Mouse (Mus musculus): ENCODE measurements around the gene Syne1. TPM values are rescaled to one million over a fixed set of nuclear protein-coding genes. Genes with fewer than 3 reads are reported as not detected.

Syne1 gene
- polyA plus RNA-seq, 1 experiment from 2014 or later = 3.6 TPM

DNA sequence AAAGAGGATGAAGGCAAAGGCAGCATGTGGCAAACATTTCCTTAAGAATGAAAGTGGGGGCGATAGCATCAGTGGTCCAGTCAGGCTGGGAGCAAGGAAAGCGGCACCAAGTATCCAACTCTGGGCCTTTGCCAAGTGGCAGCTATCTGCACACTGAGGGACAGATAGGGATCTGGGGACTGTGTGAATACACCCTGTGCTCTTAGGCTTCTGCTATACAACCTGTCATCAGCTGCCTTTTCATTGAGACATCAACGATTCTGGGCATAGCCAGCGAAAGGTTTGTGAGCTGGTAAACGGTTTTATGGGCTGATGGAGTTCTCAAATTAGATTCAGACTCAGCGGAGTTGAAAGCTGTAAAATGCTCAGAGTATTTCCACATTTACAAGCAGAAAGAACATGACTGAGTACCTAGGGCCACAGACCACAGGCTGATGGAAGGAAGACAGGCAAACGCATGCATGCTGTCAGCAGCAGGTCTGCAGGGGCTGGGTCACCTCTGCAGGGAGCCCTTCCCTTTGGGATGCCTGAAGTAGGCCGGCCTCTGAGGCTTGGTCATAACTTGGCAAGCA is 542.4 kb downstream of the Syne1 start:
- Histone ChIP-seq H3K4me2 (replicated peaks; ENCODE audit: low read depth) (no peak overlapping the region), H3K4me3 (ENCODE audit: low read depth, low read length) (no peak overlapping the region), H3K9me3 (ENCODE audit: control insufficient read depth, low read length) (no peaks in the 10 kb centered on the region), H3K27ac (replicated peaks) (no peak overlapping the region), H3K27me3 (ENCODE audit: control insufficient read depth, insufficient read depth, low read length) (no peaks in the 10 kb centered on the region), H3K4me1 (replicated peaks; ENCODE audit: control insufficient read depth, insufficient read depth) (no peaks in the 10 kb centered on the region), H3K9ac (ENCODE audit: low read length) (no peak overlapping the region), H3K36me3 (ENCODE audit: control insufficient read depth, insufficient read depth, low read length) (no peaks in the 10 kb centered on the region)
- TF ChIP-seq CTCF (IDR thresholded peaks at IDR 0.05; ENCODE audit: low read depth) = no peak
- TF ChIP-seq EP300 (optimal IDR thresholded peaks at IDR 0.05) = no peak
- ATAC-seq (ENCODE audit: low FRiP score, low TSS enrichment) = no peak
- DNase-seq (ENCODE audit: low spot score) = no peak
- WGBS = 79% methylated on average over 8 of the region's 8 CpGs

DNA sequence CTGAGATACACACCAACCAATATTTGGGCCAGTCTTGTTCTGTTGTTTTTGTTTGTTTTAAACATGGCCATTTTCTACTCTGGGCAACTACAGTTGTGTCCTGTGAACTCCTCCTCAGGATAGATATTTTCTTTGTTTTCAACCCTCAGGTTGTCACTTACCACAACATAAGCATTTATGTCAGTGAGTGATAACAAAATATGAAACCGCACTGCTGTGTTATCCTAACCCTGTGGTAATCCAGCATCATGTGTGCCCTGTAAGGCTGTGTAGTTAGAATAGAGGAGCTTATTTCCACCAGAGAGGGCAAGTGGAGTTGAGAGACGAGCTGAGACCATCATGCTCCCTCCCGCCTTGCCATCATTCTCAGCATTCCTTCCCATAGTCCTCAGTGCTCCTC is 554.7 kb downstream of the Syne1 start:
- no peak overlapping the region for H3K27ac ChIP-seq (replicated peaks)
- ATAC-seq (ENCODE audit: low FRiP score, low TSS enrichment) (no peak), DNase-seq (ENCODE audit: low spot score) (no peak)
- H3K4me3 ChIP-seq (ENCODE audit: low read depth, low read length) = no peak overlapping the region
- no peaks in the 10 kb centered on the region for H3K36me3 ChIP-seq (ENCODE audit: control insufficient read depth, insufficient read depth, low read length)
- 83% methylated on average over 3 of the region's 3 CpGs for WGBS
- TF ChIP-seq CTCF (IDR thresholded peaks at IDR 0.05; ENCODE audit: low read depth) (no peak), EP300 (optimal IDR thresholded peaks at IDR 0.05) (no peak)
- no peaks in the 10 kb centered on the region for H3K9me3 ChIP-seq (ENCODE audit: control insufficient read depth, low read length)
- no peaks in the 10 kb centered on the region for H3K27me3 ChIP-seq (ENCODE audit: control insufficient read depth, insufficient read depth, low read length)
- no peaks in the 10 kb centered on the region for H3K4me1 ChIP-seq (replicated peaks; ENCODE audit: control insufficient read depth, insufficient read depth)
- H3K9ac ChIP-seq (ENCODE audit: low read length) = no peak overlapping the region
- H3K4me2 ChIP-seq (replicated peaks; ENCODE audit: low read depth) = no peak overlapping the region

DNA sequence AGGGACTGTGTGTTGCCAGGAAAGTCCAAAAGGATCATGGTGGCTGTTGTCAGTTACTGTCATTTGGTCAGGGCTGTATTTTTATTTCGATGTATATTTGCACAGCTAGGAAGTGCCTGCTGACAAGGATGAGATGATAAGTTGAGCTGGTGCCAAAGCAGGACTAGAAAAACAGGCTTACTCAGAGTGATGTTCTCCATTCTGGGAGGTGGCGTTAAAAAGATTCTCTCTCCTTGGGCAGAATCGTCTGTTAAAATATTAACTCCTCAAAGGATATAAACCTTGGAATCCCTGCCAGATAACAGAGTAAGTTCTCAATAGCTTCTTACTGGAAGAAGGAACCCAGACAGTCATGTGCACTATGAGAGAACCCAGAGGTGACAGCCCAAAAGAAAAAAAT is 557.5 kb downstream of the Syne1 start:
- Histone ChIP-seq H3K4me1 (replicated peaks; ENCODE audit: control insufficient read depth, insufficient read depth) (no peaks in the 10 kb centered on the region), H3K9ac (ENCODE audit: low read length) (no peak overlapping the region), H3K36me3 (ENCODE audit: control insufficient read depth, insufficient read depth, low read length) (no peaks in the 10 kb centered on the region), H3K27me3 (ENCODE audit: control insufficient read depth, insufficient read depth, low read length) (no peaks in the 10 kb centered on the region), H3K9me3 (ENCODE audit: control insufficient read depth, low read length) (no peaks in the 10 kb centered on the region), H3K27ac (replicated peaks) (no peak overlapping the region), H3K4me3 (ENCODE audit: low read depth, low read length) (no peak overlapping the region), H3K4me2 (replicated peaks; ENCODE audit: low read depth) (no peak overlapping the region)
- DNase-seq (ENCODE audit: low spot score) (no peak), ATAC-seq (ENCODE audit: low FRiP score, low TSS enrichment) (no peak)
- TF ChIP-seq EP300 (optimal IDR thresholded peaks at IDR 0.05) = no peak
- TF ChIP-seq CTCF (IDR thresholded peaks at IDR 0.05; ENCODE audit: low read depth) = no peak
- WGBS = 45% methylated on average over 3 of the region's 3 CpGs

DNA sequence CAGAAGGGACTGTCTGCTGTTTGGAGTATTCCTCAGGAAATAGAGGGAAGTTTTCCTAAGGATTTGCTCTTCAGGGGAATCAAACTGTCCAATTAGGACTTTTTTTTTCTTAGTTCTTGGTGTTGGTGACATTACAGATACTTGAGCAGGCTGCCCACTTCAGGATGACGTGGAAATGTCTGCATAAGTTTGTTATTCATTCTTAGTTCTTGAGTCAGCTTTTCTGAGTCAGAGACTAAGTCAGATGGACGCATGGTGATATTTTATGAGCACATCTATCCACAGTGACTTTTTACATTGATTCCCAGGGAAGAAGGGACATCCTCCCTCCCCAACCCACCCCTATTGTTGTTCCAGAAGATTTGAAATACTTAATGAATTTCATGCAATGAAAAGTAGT is 567.4 kb downstream of the Syne1 start:
- 61% methylated on average over 2 of the region's 2 CpGs for WGBS
- Histone ChIP-seq H3K27ac (replicated peaks) (no peak overlapping the region), H3K4me1 (replicated peaks; ENCODE audit: control insufficient read depth, insufficient read depth) (no peaks in the 10 kb centered on the region), H3K27me3 (ENCODE audit: control insufficient read depth, insufficient read depth, low read length) (no peaks in the 10 kb centered on the region), H3K36me3 (ENCODE audit: control insufficient read depth, insufficient read depth, low read length) (no peaks in the 10 kb centered on the region), H3K4me3 (ENCODE audit: low read depth, low read length) (no peak overlapping the region), H3K4me2 (replicated peaks; ENCODE audit: low read depth) (no peak overlapping the region), H3K9me3 (ENCODE audit: control insufficient read depth, low read length) (no peaks in the 10 kb centered on the region), H3K9ac (ENCODE audit: low read length) (no peak overlapping the region)
- TF ChIP-seq EP300 (optimal IDR thresholded peaks at IDR 0.05) (no peak), CTCF (IDR thresholded peaks at IDR 0.05; ENCODE audit: low read depth) (no peak)
- no peak for ATAC-seq (ENCODE audit: low FRiP score, low TSS enrichment)
- no peak for DNase-seq (ENCODE audit: low spot score)

DNA sequence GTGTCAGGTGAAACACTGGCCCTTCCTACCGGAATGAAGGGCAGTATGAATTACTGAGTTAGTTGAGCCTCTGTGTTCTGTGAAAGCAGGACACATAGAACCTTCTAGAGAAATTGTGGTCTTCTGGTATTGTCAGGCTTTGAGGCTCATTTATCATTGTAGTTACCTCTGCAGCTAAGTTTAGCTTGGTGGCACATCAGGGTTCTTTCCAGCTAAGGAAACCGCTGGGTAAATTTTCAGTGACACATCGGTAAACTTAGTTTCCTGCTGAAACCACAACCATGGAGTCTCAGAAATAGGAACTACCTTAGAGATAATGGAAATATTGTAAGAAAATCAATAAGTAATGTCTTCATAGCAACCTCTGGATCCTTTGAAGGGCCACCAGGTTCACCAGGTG is 573.9 kb downstream of the Syne1 start:
- no peak for DNase-seq (ENCODE audit: low spot score)
- Histone ChIP-seq H3K27ac (replicated peaks) (no peak overlapping the region), H3K27me3 (ENCODE audit: control insufficient read depth, insufficient read depth, low read length) (no peaks in the 10 kb centered on the region), H3K9me3 (ENCODE audit: control insufficient read depth, low read length) (no peaks in the 10 kb centered on the region), H3K4me2 (replicated peaks; ENCODE audit: low read depth) (no peak overlapping the region), H3K4me1 (replicated peaks; ENCODE audit: control insufficient read depth, insufficient read depth) (no peaks in the 10 kb centered on the region), H3K4me3 (ENCODE audit: low read depth, low read length) (no peak overlapping the region), H3K9ac (ENCODE audit: low read length) (no peak overlapping the region), H3K36me3 (ENCODE audit: control insufficient read depth, insufficient read depth, low read length) (no peaks in the 10 kb centered on the region)
- WGBS = 88% methylated on average over 3 of the region's 3 CpGs
- TF ChIP-seq EP300 (optimal IDR thresholded peaks at IDR 0.05) (no peak), CTCF (IDR thresholded peaks at IDR 0.05; ENCODE audit: low read depth) (no peak)
- ATAC-seq (ENCODE audit: low FRiP score, low TSS enrichment) = no peak

DNA sequence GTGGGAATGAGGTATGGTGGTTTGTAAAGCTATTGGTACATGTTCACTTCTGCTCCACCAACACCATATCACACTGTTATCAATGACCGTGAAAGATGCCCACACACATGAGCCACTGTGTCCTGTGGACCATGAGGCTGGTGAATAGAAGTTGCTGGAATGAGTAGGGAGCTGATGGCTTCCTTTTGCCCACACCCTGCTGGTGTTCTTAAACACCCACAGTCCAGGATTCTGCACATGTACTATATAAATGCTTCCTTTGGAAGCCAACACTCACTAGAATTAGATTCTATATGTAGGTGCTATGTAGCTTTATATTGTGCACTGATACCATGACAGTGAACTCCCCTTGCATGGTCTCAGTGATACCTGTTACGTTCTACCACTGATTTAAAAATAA is 574.7 kb downstream of the Syne1 start:
- H3K9ac ChIP-seq (ENCODE audit: low read length) = no peak overlapping the region
- no peaks in the 10 kb centered on the region for H3K9me3 ChIP-seq (ENCODE audit: control insufficient read depth, low read length)
- no peak overlapping the region for H3K27ac ChIP-seq (replicated peaks)
- ATAC-seq (ENCODE audit: low FRiP score, low TSS enrichment) = no peak
- H3K4me1 ChIP-seq (replicated peaks; ENCODE audit: control insufficient read depth, insufficient read depth) = no peaks in the 10 kb centered on the region
- H3K4me2 ChIP-seq (replicated peaks; ENCODE audit: low read depth) = no peak overlapping the region
- 88% methylated on average over 2 of the region's 2 CpGs for WGBS
- no peaks in the 10 kb centered on the region for H3K36me3 ChIP-seq (ENCODE audit: control insufficient read depth, insufficient read depth, low read length)
- H3K27me3 ChIP-seq (ENCODE audit: control insufficient read depth, insufficient read depth, low read length) = no peaks in the 10 kb centered on the region
- H3K4me3 ChIP-seq (ENCODE audit: low read depth, low read length) = no peak overlapping the region
- DNase-seq (ENCODE audit: low spot score) = no peak
- TF ChIP-seq EP300 (optimal IDR thresholded peaks at IDR 0.05) (no peak), CTCF (IDR thresholded peaks at IDR 0.05; ENCODE audit: low read depth) (no peak)
